Mouse (Mus musculus): ENCODE results near the gene Spns2. TPM values are rescaled to one million over a fixed set of nuclear protein-coding genes. Genes with fewer than 3 reads are reported as not detected.

The Spns2 gene
- polyA plus RNA-seq, 1 experiment from 2014 or later, result 4.7 TPM

DNA sequence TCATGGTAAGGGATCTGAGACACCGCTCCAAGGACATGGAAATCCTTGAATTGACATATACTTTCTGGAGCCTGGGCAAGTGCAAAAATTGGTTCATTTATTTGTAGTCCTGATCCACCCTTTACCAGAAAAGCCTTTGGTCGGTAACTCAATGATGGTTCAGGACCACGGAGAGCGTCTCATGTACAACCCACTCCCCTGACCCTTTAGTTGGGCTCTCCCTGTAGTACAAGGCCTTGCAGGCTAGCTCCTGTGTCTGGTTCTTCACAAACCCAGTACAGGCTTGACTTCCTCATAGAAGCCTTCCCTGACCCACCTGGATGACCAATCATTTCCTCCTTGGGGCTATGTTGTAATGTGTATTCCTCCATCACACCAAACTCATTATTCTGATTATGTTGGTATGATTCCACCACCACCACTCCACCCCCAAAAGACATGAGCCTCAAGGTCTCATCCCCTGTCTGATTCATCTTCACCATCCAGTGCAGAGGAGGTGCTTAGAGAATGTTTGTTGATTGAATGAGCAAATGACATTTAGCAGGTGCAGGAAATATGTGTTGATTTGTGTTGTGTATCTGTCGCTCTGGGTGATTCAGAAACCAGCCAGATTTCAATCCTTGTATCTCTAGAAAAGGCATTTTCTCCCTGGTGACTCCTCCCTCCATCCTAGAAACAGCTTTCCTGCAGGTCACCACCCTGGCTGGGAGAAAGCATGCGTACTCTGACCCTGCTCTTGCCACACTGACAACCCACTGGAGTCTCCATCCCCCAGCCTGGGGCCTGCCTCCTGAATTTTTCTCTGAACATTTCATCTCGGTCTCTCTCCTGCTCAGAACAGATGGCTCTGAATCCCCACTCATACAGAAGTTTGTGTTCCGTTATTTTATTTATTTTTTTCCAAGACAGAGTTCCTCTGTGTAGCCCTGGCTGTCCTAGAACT is 4.6 kb upstream of the Spns2 start:
- H3K36me3 ChIP-seq (ENCODE audit: control insufficient read depth, insufficient read depth, low read length), result no peaks in the 10 kb centered on the region
- no peak overlapping the region for H3K4me3 ChIP-seq (ENCODE audit: low read depth, low read length)
- H3K27ac ChIP-seq (ENCODE audit: low read depth, low read length), result no peak overlapping the region
- WGBS, result 54% methylated on average over 8 of the region's 8 CpGs
- ATAC-seq (ENCODE audit: low FRiP score) (no peak), DNase-seq (ENCODE audit: low spot score, missing footprints) (peak; percentile 83)
- peaks cover 1% of the 10 kb centered on the region; the same call in 1 of the 2 replicates for H3K4me1 ChIP-seq (ENCODE audit: control insufficient read depth, insufficient read depth, low read length)
- no peaks in the 10 kb centered on the region for H3K9me3 ChIP-seq (ENCODE audit: control insufficient read depth, low read length)
- no peak overlapping the region for H3K4me2 ChIP-seq
- H3K27me3 ChIP-seq (ENCODE audit: control insufficient read depth, insufficient read depth, low read length), result peaks cover under 1% of the 10 kb centered on the region
- no peak overlapping the region for H3K9ac ChIP-seq (ENCODE audit: low read length)

GRCm38 (mm10) chr11:72491130-72491960 is 1.6 kb upstream of the Spns2 start:
- Histone ChIP-seq H3K27ac (ENCODE audit: low read depth, low read length) (no peak overlapping the region), H3K4me2 (no peak overlapping the region), H3K4me1 (ENCODE audit: control insufficient read depth, insufficient read depth, low read length) (peaks cover 4% of the 10 kb centered on the region; the same call in 1 of the 2 replicates), H3K36me3 (ENCODE audit: control insufficient read depth, insufficient read depth, low read length) (no peaks in the 10 kb centered on the region), H3K4me3 (ENCODE audit: low read depth, low read length) (no peak overlapping the region), H3K27me3 (ENCODE audit: control insufficient read depth, insufficient read depth, low read length) (peaks cover 18% of the 10 kb centered on the region), H3K9ac (ENCODE audit: low read length) (no peak overlapping the region), H3K9me3 (ENCODE audit: control insufficient read depth, low read length) (no peaks in the 10 kb centered on the region)
- WGBS, result 68% methylated on average over 15 of the region's 15 CpGs
- peak; percentile 69 for DNase-seq (ENCODE audit: low spot score, missing footprints)
- ATAC-seq (ENCODE audit: low FRiP score), result no peak

- Histone ChIP-seq H3K4me1 (ENCODE audit: control insufficient read depth, insufficient read depth, low read length) (peaks cover 7% of the 10 kb centered on the region; the same call in 1 of the 2 replicates), H3K27me3 (ENCODE audit: control insufficient read depth, insufficient read depth, low read length) (peaks cover 18% of the 10 kb centered on the region), H3K4me2 (peak overlapping the region; percentile 89), H3K9ac (ENCODE audit: low read length) (peak overlapping the region; percentile 67), H3K9me3 (ENCODE audit: control insufficient read depth, low read length) (no peaks in the 10 kb centered on the region), H3K27ac (ENCODE audit: low read depth, low read length) (peak overlapping the region; percentile 50), H3K4me3 (ENCODE audit: low read depth, low read length) (peak overlapping the region; percentile 65), H3K36me3 (ENCODE audit: control insufficient read depth, insufficient read depth, low read length) (no peaks in the 10 kb centered on the region)
- WGBS, result under 1% methylated on average over 32 of the region's 42 CpGs
- peak; percentile 90 for DNase-seq (ENCODE audit: low spot score, missing footprints)
- ATAC-seq (ENCODE audit: low FRiP score), result peak; percentile 28
These were observed 307 bp downstream of the Spns2 start for GRCm38 (mm10) chr11:72489397-72489796.

- Histone ChIP-seq H3K9ac (ENCODE audit: low read length) (peak overlapping the region; percentile 67), H3K36me3 (ENCODE audit: control insufficient read depth, insufficient read depth, low read length) (no peaks in the 10 kb centered on the region), H3K4me1 (ENCODE audit: control insufficient read depth, insufficient read depth, low read length) (peaks cover 7% of the 10 kb centered on the region; the same call in 1 of the 2 replicates), H3K4me3 (ENCODE audit: low read depth, low read length) (peak overlapping the region; percentile 65), H3K27ac (ENCODE audit: low read depth, low read length) (peak overlapping the region; percentile 50), H3K27me3 (ENCODE audit: control insufficient read depth, insufficient read depth, low read length) (peaks cover 18% of the 10 kb centered on the region), H3K9me3 (ENCODE audit: control insufficient read depth, low read length) (no peaks in the 10 kb centered on the region), H3K4me2 (peak overlapping the region; percentile 89)
- WGBS, result under 1% methylated on average over 38 of the region's 38 CpGs
- peak; percentile 67; the same call in 1 of the 2 replicates for ATAC-seq (ENCODE audit: low FRiP score)
- peak; percentile 94 for DNase-seq (ENCODE audit: low spot score, missing footprints)
These were observed 892 bp downstream of the Spns2 start for GRCm38 (mm10) chr11:72488753-72489271.

GRCm38 (mm10) chr11:72487739-72488138 is 2.0 kb downstream of the Spns2 start:
- H3K4me2 ChIP-seq, result peak overlapping the region; percentile 89
- peaks cover 7% of the 10 kb centered on the region; the same call in 1 of the 2 replicates for H3K4me1 ChIP-seq (ENCODE audit: control insufficient read depth, insufficient read depth, low read length)
- H3K27me3 ChIP-seq (ENCODE audit: control insufficient read depth, insufficient read depth, low read length), result peaks cover 18% of the 10 kb centered on the region

GRCm38 (mm10) chr11:72487171-72487570 is 2.5 kb downstream of the Spns2 start:
- Histone ChIP-seq H3K36me3 (ENCODE audit: control insufficient read depth, insufficient read depth, low read length) (no peaks in the 10 kb centered on the region), H3K9ac (ENCODE audit: low read length) (no peak overlapping the region), H3K4me1 (ENCODE audit: control insufficient read depth, insufficient read depth, low read length) (peaks cover 7% of the 10 kb centered on the region; the same call in 1 of the 2 replicates), H3K27ac (ENCODE audit: low read depth, low read length) (no peak overlapping the region), H3K9me3 (ENCODE audit: control insufficient read depth, low read length) (no peaks in the 10 kb centered on the region), H3K4me2 (no peak overlapping the region), H3K27me3 (ENCODE audit: control insufficient read depth, insufficient read depth, low read length) (peaks cover 18% of the 10 kb centered on the region), H3K4me3 (ENCODE audit: low read depth, low read length) (no peak overlapping the region)
- DNase-seq (ENCODE audit: low spot score, missing footprints) (no peak), ATAC-seq (ENCODE audit: low FRiP score) (no peak)
- WGBS, result 70% methylated on average over 5 of the region's 5 CpGs

More at GRCm38 (mm10) chr11:72487739-72488138, 2.0 kb downstream of the Spns2 start:
- Histone ChIP-seq H3K4me3 (ENCODE audit: low read depth, low read length) (0 out of 2 replicates have a peak overlapping the region, but pooled peaks have one; percentile 2), H3K9me3 (ENCODE audit: control insufficient read depth, low read length) (no peaks in the 10 kb centered on the region), H3K9ac (ENCODE audit: low read length) (no peak overlapping the region), H3K36me3 (ENCODE audit: control insufficient read depth, insufficient read depth, low read length) (no peaks in the 10 kb centered on the region), H3K27ac (ENCODE audit: low read depth, low read length) (no peak overlapping the region)
- ATAC-seq (ENCODE audit: low FRiP score) (no peak), DNase-seq (ENCODE audit: low spot score, missing footprints) (no peak)
- 92% methylated on average over 2 of the region's 2 CpGs for WGBS

DNA sequence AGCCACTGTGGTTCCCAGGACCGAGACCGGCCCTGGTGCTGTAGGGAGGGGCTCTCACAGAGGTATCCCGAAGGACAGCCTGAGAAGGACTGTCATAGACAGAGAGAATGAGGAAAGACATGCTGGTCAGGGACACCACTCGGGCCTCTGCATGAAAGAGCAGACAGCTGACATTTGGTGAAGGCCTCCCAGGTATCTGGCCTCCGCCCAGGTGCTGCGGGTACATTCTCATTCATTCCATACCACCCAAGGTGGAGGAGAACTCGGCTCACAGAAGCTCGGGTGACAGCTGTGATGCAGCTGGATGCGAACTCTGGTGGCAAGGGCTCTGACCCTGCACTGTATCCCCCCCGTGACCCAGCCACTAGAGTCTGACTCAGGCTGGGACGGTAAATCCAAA is 3.7 kb downstream of the Spns2 start:
- H3K4me2 ChIP-seq, result no peak overlapping the region
- no peak overlapping the region for H3K4me3 ChIP-seq (ENCODE audit: low read depth, low read length)
- DNase-seq (ENCODE audit: low spot score, missing footprints), result no peak
- no peaks in the 10 kb centered on the region for H3K36me3 ChIP-seq (ENCODE audit: control insufficient read depth, insufficient read depth, low read length)
- H3K9ac ChIP-seq (ENCODE audit: low read length), result no peak overlapping the region
- H3K27ac ChIP-seq (ENCODE audit: low read depth, low read length), result no peak overlapping the region
- H3K27me3 ChIP-seq (ENCODE audit: control insufficient read depth, insufficient read depth, low read length), result peaks cover 18% of the 10 kb centered on the region
- peaks cover 7% of the 10 kb centered on the region; the same call in 1 of the 2 replicates for H3K4me1 ChIP-seq (ENCODE audit: control insufficient read depth, insufficient read depth, low read length)
- H3K9me3 ChIP-seq (ENCODE audit: control insufficient read depth, low read length), result no peaks in the 10 kb centered on the region
- 75% methylated on average over 11 of the region's 11 CpGs for WGBS
- no peak for ATAC-seq (ENCODE audit: low FRiP score)

DNA sequence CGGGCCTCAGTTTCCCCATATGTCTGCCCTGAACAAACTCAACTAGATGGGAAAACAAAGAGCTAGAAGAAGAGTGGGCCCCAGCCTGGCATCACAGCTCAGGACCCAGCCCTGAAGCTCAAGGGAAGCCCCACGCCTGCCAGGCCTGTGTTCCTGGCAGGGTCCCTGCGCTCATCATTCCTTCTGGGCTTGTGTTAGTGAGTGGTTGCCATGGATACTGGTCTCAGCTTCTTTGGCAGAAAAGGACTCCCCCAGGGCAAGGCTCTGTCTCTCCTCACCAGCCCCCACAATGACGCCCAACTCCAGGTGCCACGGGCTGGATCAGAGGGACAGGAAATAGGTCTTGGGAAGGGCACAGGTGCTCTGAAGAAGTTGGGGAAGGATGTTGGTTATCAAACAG is 4.5 kb downstream of the Spns2 start:
- ATAC-seq (ENCODE audit: low FRiP score) (no peak), DNase-seq (ENCODE audit: low spot score, missing footprints) (no peak)
- H3K9me3 ChIP-seq (ENCODE audit: control insufficient read depth, low read length), result no peaks in the 10 kb centered on the region
- H3K36me3 ChIP-seq (ENCODE audit: control insufficient read depth, insufficient read depth, low read length), result no peaks in the 10 kb centered on the region
- 46% methylated on average over 5 of the region's 5 CpGs for WGBS
- H3K27ac ChIP-seq (ENCODE audit: low read depth, low read length), result no peak overlapping the region
- H3K9ac ChIP-seq (ENCODE audit: low read length), result no peak overlapping the region
- peaks cover 18% of the 10 kb centered on the region for H3K27me3 ChIP-seq (ENCODE audit: control insufficient read depth, insufficient read depth, low read length)
- peaks cover 7% of the 10 kb centered on the region; the same call in 1 of the 2 replicates for H3K4me1 ChIP-seq (ENCODE audit: control insufficient read depth, insufficient read depth, low read length)
- no peak overlapping the region for H3K4me2 ChIP-seq
- H3K4me3 ChIP-seq (ENCODE audit: low read depth, low read length), result no peak overlapping the region
